Mouse (Mus musculus) left cerebral cortex, postnatal 10 days (tissue): ENCODE results near the gene Plekho2. TPM values are rescaled to one million over a fixed set of nuclear protein-coding genes. Genes with fewer than 3 reads are reported as not detected.

Experiments used
- DNase-seq, 2 experiments: peaks; one replicate each; pipeline ENCODE4 v3.0.0; 2021 to 2022; ENCODE audit warnings: low spot score in 2 of 2, mixed read lengths in 1 of 2; ENCODE audit errors: extremely low spot score in 1 of 2
- intact Hi-C: fragments of 180-260 bp; cut with DNase I; formaldehyde crosslinking; loops from one replicate; pipeline ENCODE4 v1.15.1; 2025
- total RNA-seq, 2 experiments: library from RNA; stranded (reverse); gene quantifications; 2 replicates each; pipeline ENCODE4 v1.2.3; 2021

The Plekho2 gene
- total RNA-seq, 2 experiments from 2014 or later, result 4.9 to 9.5 TPM

DNA sequence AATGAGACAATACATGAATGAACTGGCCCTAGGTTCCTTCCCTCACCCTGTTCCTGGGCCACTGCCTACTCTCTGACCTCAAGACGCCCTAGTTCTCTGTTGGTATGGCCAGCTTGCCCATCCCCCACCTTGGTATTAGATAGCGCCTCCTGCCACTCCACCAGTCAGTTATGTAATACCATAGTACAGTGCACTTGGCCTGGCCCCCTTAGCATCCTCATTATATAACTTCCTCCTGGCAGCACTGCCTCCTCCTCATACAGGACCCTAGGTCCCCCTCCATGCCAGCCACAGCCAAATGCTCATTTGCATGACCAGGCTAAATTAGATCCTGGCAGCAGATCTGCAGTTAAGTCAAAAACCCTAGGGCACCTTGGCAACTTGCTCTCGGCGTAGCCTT is 18.8 kb downstream of the Plekho2 start:
- DNase-seq, result peak in 1 of 2 experiments; percentile 53
- intact Hi-C loops, result no loop called here

DNA sequence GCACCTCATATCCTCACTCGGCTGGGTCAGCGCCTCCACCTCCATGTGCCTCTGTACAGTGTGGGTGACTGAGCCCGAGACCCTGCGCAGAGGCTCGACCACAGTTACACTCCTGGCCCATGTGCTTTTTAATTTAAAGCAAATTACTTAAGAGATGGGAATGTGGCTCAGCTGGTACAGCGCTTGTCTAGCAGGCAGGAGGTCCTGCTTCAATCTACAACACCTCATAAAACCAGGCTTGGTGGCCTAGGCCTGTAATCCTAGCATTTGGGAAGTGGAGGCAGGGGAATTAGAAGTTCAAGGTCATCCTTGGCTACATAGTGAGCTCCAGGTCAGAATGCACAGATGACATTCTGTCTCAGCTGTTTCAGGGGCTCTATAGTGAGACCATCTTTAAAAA is 21.0 kb downstream of the Plekho2 start:
- intact Hi-C loops, result no loop called here
- no peak for DNase-seq

DNA sequence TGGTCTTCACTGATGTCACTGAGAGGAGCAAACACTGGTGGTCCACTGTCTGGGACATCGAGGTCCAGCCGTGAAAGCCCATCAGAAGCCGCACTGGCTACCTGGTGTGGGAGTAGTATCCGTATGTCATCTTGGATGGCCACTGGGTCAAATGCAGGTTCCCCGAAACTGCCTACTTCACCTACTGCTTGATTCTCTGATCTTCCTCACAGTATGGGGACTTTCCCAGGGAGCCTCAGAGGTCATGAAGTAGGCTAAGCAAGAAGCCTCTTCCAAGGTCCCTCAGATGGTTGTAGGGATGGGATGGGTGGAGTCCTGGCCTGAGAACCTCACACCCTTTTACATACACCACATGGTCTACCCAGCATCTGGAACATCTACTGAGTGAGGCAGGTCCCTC is 22.9 kb downstream of the Plekho2 start:
- DNase-seq, result no peak
- intact Hi-C loops, result no loop called here

DNA sequence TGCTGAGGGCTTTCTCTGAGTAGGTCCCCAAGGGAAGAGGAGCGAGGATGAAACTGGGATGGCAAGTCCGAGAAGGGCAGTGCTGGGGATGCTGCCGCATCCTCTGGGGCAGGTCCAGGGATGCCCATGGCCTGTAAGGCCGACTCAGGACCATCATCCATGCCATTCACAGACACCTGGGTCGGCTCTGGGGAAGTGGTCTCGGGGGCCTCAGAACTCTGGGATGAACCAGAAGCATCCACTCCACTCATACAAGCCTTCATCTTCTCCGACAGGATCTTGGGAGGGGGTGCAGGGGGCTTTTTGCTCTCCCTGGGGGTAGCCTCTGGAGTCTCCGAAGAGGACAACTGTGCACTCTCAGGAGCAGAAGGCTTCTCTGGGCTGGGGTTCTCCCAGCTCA is 23.5 kb downstream of the Plekho2 start:
- DNase-seq, result no peak
- intact Hi-C loops, result no loop called here

DNA sequence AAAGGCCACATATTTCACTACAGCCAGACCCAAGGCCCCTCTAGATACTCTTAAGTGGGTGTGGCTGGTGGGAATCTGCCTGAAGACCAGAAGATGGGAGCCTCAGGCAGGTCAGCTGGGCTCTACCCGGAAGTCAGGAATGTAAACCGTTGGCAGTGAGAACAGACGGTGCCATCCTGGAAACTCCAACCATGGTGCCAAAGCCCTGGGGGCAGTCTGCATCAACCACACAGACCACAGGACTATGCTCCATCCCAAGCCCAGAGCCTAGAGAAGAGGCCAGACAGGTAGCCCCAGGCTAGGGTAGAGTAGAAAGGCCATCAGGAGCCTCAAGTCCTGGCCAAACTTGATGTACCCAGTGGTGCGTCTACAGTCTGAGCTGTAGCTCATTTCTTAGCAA is 24.2 kb downstream of the Plekho2 start:
- intact Hi-C loops, result no loop called here

DNA sequence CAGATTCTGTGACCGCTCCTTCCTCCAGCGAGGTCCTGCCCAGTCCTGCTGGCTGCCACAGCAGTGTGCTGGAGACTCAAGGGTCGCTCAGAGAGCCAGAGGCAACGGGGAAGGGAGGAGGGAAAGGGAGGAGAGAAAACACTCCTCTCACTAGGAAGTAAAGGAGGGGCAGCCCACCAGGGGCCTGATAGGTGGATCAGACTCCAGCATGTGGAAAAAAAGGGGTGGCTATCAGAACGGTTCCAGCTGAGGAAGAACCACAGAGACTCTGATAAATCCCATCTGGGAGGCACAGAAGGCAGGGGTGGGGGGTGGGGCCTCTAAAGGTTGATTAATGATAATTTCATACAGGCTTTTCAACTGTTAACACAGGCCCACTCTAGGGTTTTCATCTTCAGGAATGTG is 24.8 kb downstream of the Plekho2 start:
- DNase-seq, result no peak
- intact Hi-C loops, result no loop called here

More for the DNA sequence above, 24.2 kb downstream of the Plekho2 start:
- DNase-seq, result no peak

DNA sequence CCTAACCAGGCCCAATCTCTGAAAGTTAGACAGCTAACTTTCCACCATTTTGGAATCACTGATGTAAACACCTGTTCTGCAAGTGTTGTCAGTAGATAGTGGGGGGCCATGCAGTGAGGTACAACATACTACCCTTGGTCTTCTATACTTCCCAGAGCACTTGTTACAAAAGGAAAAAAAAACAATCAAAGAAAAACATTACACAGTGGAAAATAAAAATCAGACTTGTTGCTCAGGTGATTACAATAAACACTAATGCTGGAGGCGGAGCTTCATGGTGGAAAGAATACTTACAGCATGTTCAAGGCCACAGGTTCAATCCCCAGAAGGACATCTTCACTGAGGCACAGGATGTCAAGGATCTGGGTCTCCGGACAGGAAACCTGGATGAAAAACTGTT is 27.1 kb downstream of the Plekho2 start:
- intact Hi-C loops, result no loop called here
- no peak for DNase-seq

DNA sequence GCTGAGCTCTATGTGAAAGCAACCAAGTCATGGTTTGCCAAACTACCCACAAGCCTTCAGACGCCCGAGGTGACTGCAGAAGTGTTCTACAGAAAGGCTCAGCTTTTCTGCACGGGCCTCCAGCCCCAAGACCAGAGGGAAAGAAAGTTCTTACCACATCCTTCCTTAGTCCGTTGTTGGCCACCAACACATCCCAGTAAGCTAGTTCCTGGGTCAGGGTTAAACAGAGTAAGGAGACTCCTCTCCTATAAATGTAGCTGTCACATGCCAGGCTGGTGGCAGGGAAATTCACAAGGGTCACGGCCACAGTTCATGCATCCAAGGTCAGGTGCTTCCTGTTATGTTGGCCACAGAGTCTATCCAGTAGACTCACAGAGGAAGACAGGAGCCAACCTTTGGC is 27.7 kb downstream of the Plekho2 start:
- DNase-seq, result no peak
- intact Hi-C loops, result no loop called here

DNA sequence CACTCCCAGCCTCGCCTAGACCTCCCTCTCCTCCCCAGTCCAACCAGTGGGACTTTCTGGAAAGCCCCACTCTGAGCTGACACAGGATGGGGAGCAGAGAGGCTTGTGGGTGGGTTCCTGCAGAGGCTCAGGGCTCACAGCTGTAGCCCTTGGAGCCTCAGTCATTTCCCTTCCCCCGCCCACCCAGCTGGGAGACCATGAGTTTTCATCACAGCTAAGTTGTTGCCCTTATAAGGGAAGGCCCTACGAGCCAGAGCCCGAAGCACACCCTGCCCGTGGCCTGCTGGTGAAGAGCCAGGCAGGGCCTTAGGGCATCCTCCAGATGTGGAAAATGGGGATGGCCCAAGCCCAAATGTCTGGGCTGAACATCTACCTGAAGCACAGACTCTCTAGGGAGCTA is 28.8 kb downstream of the Plekho2 start:
- peak; percentile 17 to 83 for DNase-seq
- intact Hi-C loops, result no loop called here

DNA sequence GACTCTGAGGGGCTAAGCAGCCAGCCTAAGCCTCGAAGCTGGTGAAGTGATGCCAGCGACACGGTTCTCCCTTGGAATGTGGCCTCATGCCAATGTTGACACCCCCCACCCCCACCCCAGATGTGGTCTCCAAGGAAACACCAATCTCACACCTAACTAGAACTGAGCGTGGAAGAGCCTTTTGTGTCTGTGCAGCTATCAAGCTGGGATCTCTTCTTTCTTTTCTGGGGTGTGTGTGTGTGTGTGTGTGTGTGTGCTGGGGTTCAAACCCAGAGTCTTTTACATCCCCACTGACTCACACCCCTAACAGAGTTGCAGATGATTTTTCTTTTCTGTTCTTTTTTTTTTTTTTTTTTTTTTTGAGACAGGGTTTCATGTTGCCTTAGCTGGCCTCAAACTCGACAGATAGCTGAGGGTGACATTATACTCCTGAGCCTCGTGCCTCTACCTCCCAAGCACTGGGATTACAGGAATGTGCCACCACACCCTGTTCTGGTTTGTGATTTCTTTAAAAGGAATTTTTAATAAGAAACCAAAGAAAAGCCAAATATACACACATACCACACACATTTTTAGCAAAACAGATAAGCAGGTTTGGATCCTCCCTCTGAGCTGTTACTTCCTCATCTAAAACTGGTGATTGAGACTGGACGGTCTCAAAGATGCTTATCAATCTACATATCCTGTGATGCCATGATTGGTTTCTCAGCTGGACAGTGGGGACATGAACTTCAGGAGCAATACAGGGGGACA is 29.6 kb downstream of the Plekho2 start:
- intact Hi-C loops, result no loop called here
- no peak for DNase-seq

DNA sequence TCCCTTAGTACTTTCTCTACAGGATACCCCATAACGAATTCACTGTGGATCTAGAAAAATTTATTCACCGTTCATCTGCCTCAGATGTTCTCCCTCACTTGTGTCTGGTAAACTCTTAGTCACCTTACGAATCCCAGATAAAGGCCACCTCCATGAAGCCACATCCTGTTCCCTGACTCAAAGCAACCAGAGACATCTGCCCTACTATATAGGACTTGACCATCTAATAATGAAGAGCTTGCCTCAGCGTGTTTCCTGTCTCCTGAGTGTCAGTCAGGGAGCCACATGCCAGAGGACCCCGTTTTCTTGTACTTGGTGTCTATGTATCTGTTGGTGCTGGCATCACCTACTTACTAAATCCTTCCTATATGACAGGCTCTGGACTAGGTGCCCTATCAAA is 30.2 kb downstream of the Plekho2 start:
- no peak for DNase-seq
- intact Hi-C loops, result no loop called here

DNA sequence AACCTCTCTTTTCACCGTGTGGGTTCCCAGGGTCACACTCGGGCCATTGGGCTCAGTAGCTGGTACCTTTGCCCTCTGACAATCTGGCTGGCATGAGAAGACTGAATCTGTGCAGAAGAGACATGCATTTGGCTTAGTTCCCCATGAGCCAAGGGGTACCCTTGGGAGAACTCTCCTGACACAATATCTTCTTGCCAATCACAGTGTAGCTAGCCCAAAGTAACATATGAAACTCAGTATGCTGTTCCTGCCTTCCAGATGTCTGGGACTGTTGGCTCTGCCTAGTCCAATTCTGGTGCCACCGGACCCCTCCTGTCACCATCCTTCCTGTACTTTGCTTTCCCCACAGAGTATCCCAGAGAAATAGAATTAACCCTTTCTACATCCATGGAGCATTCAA is 30.7 kb downstream of the Plekho2 start:
- DNase-seq, result no peak
- intact Hi-C loops, result no loop called here

DNA sequence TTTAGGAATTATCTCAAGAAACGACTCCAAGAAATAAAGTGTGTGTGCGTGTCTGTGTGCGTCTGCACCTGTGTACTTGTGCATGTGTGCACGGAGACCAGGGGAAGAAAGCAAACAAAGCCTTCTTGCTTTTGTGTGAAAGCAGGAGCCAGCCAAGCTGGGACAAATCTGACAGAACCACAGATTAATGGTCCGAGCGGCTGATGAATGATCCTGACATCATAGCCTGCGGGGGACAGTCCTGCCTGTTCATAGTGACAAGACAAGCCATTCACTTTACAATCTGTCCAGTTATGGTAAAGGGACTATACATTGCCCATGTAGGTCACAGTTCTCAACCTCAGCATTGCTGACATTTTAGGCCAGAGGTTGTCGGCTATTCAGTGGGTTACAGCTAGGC is 31.5 kb downstream of the Plekho2 start:
- DNase-seq, result no peak
- intact Hi-C loops, result no loop called here

DNA sequence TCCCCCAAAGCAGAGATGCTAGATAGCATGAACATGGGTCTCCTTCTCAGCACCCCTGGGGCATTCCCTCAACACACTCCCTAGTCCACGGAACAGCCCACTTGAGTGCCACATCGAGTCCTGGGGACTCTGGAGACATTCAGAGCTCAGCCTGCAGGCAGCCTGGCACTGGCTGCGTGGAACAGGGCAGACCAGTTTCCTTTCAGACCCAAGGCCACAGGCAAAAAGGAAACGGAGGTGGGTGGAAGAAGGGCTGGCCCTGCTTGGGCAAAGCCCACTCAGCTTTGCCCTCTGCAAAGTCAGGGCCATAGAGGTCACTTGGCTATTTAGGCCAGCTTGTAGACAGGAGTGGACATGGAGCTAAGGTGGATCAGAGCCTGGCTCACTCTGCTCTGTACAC is 32.0 kb downstream of the Plekho2 start:
- DNase-seq, result no peak
- intact Hi-C loops, result no loop called here

DNA sequence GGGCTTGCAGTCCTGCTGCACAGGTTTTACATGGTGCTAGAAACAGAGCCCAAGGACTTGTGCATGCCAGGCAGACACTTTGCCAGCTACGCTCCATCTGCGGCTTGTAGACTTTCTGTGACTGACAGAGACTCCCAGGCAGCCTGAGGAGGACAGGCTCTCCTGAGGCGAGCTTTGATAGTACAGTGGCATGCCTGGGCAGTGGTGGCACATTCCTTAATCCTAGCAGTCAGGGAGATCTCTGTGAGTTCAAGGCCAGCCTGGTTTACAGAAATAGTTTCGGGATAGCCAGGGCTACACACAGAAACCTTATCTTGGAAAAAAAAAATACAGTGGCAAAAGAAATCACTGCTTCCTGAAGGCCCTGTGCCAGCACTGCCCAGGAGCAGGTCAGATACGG is 32.7 kb downstream of the Plekho2 start:
- DNase-seq, result no peak

DNA sequence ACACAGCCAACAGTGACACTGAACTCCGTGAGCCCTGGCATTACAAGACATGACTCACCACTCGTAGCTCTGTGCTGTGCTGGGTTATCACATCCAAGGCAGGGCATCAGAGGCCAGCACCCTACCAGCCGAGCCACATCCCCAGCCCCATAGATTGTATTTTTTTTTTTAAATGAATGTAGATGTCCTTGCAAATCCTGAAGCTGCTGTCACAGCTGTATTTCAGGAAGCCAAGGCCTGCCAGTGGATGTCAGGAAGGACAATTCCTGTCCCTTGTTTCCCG is 33.5 kb downstream of the Plekho2 start:
- intact Hi-C loops, result no loop called here
- DNase-seq, result no peak

More for the DNA sequence above, 32.7 kb downstream of the Plekho2 start:
- intact Hi-C loops, result no loop called here

DNA sequence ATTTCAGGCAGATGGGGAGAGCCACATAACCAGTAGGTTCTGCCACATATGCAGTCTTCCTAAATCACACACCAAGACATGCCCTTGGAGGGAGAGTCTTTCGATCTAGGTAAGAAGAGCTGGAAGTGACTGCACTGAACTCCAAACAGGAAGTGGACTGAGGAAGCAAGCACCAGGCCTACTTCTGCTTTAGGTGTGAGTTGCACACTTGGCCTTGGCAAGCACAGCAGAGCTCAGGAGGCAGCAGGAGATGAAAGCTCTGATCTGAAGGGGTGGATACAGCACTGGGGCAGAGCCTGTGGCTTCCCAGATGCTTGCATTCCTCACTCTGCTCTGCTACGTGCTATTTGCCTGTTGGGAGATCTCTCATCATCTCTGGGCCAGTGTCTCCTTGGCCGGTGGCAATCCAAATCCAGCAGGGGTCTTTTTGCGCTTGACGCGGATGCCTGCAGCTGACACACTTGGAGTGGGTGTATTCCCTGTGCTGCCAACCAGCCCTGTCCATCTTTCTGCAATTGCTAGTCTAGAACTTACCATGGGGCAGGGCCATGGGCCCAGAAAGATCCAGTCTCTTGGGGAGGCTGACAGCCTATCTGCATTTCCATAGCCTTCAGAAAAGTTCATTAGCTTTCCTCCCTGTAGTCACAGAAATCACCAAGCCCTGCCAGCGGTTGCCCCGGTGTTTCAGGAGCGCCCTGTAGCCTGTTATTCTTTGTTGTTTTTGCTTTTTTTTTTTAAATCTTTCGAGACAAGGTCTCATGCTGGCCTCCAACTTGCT is 34.0 kb downstream of the Plekho2 start:
- intact Hi-C loops, result no loop called here
- DNase-seq, result peak in 1 of 2 experiments; percentile 37

DNA sequence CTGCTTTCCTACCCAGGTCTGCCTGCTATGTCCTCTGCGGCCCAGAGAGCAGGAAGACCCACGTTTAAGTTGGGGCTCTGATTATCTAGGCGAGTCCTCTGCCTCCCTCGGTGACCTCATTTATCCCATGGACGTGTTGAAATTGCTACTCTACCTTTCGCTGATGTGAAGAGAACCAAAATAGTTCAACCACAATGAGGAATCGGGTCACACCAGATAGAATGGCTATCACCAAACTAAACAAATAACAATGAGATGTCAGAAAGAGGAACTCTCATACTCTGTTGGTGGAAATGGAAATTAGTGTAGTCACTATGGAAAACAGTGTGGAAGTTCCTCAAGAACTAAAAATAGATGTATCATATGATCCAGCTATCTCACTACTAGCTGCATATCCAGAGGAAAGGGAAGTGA is 37.7 kb downstream of the Plekho2 start:
- no peak for DNase-seq
- intact Hi-C loops, result no loop called here

DNA sequence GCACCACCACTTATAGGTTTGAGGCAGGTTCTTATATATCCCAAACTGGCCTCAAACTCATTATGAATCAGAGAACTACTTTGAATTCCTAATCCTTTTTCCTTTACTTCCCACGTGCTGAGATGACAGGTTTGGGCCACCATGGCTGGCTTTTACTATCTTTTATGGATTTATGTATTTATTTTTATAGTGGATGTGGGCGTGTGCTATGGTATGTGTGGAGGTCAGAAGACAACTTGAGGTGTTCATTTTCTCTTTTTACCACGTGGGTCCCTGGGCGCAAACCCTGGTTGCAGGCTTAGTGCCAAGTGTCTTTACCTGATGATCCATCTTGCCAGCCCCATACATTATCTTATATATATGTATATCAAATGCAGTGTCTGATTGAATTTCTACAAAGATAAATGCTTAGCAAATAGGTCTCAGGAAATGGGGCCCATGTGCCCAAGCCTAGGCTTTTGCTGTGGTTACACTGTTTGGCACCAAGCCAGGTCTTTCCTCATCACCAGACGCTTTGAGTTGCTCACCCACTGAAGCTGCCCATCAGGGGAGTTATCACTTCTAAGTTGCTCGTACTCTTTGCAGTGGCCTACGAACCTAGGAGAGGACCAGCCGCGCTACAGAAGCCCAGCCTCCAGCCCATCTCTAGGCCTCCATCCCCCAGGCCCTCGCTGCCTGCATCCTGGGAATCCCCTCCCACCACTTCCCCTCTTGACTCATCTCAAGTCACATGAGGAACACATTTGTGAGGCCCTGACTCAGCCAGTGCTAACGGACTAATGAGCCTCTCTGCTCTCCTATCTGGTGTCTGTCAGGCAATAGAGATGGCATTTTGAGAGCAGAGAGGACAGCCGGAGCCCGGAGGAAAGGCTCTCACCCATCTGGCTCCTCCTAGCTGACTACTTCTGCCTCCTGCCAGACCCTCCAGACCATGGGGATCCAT is 38.4 kb downstream of the Plekho2 start:
- peak in 1 of 2 experiments; percentile 44 for DNase-seq
- intact Hi-C loops, result no loop called here

DNA sequence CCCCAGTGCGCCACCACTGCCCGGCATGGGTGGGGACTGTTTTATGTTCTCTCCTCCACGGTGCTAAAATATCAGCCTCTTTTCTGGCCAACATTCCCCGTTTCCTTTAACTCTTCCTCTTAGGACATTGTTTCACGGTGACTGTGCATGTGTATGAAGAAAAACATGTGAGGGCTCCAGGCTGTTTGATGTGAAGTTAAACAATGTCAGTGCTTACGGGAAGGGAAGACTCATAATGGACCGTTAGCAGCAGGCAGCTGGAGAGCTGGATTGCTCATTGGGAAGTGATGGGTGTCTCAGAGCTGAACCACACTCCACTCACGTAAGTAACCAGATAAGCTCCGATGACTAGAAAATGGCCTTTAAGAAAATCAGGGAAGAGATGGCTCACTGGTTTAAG is 40.1 kb downstream of the Plekho2 start:
- intact Hi-C loops, result no loop called here
- DNase-seq, result no peak
